Mouse (Mus musculus) heart, embryonic 14.5 days (tissue): ENCODE data around the gene Serbp1. TPM values are rescaled to one million over a fixed set of nuclear protein-coding genes. Genes with fewer than 3 reads are reported as not detected.

ENCODE experiments used
- ATAC-seq: fragments of 200-750 bp; cut with Nextera tagmentation; 2 replicates; pipeline ENCODE4 v1.8.0; 2017; ENCODE audit warnings: low read depth, moderate TSS enrichment; ENCODE audit not compliant: insufficient number of reproducible peaks, insufficient read depth, low FRiP score
- H3K27ac ChIP-seq, 2 experiments: fragments of 200-500 bp in 1 of 2; fragments of 300-500 bp in 1 of 2; sonication (generic) in 1 of 2; replicated peaks in 1 of 2; 2 replicates each; pipeline ENCODE4 v1.5.1; 2012 to 2014; ENCODE audit warnings: low read depth in 2 of 2, low read length in 2 of 2, control low read depth in 1 of 2, mild to moderate bottlenecking in 1 of 2, mixed read lengths in 1 of 2; ENCODE audit not compliant: control insufficient read depth in 1 of 2, insufficient read depth in 1 of 2
- H3K27me3 ChIP-seq: fragments of 300-500 bp; sonication (generic); 2 replicates; pipeline ENCODE4 v1.6.1; 2014; ENCODE audit warnings: mild to moderate bottlenecking, low read length, control low read depth; ENCODE audit not compliant: control insufficient read depth, insufficient read depth
- H3K36me3 ChIP-seq: fragments of 300-500 bp; sonication (generic); 2 replicates; pipeline ENCODE4 v1.6.1; 2014; ENCODE audit warnings: mild to moderate bottlenecking, control low read depth, low read length, mixed read lengths; ENCODE audit not compliant: control insufficient read depth, insufficient read depth
- H3K4me1 ChIP-seq, 2 experiments: fragments of 200-500 bp in 1 of 2; fragments of 300-500 bp in 1 of 2; sonication (generic) in 1 of 2; 2 replicates each; pipeline ENCODE4 v1.6.1; 2012 to 2014; ENCODE audit warnings: low read length in 2 of 2, control low read depth in 1 of 2, mixed read lengths in 1 of 2; ENCODE audit not compliant: control insufficient read depth in 2 of 2, insufficient read depth in 2 of 2
- H3K4me2 ChIP-seq: fragments of 300-500 bp; sonication (generic); 2 replicates; pipeline ENCODE4 v1.6.1; 2014; ENCODE audit warnings: mild to moderate bottlenecking, low read length
- H3K4me3 ChIP-seq, 2 experiments: fragments of 200-500 bp in 1 of 2; fragments of 300-500 bp in 1 of 2; sonication (generic) in 1 of 2; 2 replicates each; pipeline ENCODE4 v1.5.1; 2012 to 2014; ENCODE audit warnings: low read length in 2 of 2, mild to moderate bottlenecking in 2 of 2, control low read depth in 1 of 2, low read depth in 1 of 2, moderate library complexity in 1 of 2; ENCODE audit not compliant: control insufficient read depth in 1 of 2, insufficient read depth in 1 of 2
- H3K9ac ChIP-seq: fragments of 300-500 bp; sonication (generic); 2 replicates; pipeline ENCODE4 v1.6.1; 2014; ENCODE audit warnings: mild to moderate bottlenecking, low read length
- H3K9me3 ChIP-seq: fragments of 300-500 bp; sonication (generic); 2 replicates; pipeline ENCODE4 v1.6.1; 2016; ENCODE audit warnings: low read length, control low read depth; ENCODE audit not compliant: control insufficient read depth
- WGBS: fragments of 180-500 bp; shearing (Covaris S2); extraction: QIAGEN DNeasy Blood & Tissue Kit; methylation state at CpG from one replicate; pipeline ENCODE4 v1.1.7; 2014; 5-methylcytosine and 5-hydroxymethylcytosine counted together
- polyA plus RNA-seq: library from polyadenylated mRNA; unstranded; fragments of >200 nt; fragmentation: Nextera tagmentation; extraction: Ambion mirVana; gene quantifications from 2 replicates; pipeline ENCODE4 v1.2.1, GENCODE M21; 2014

The Serbp1 gene
- polyA plus RNA-seq, 1 experiment from 2014 or later, result 361 TPM

GRCm38 (mm10) chr6:67277944-67278343 is 40.0 kb downstream of the Serbp1 start:
- 82% methylated on average over 5 of the region's 5 CpGs for WGBS
- H3K9me3 ChIP-seq, result no peaks in the 10 kb centered on the region
- no peak overlapping the region for H3K9ac ChIP-seq
- H3K4me1 ChIP-seq, result peaks cover 0 to 7% of the 10 kb centered on the region in 2 experiments; a peak in 1 of 4 replicates
- peaks cover 82% of the 10 kb centered on the region for H3K36me3 ChIP-seq
- no peak overlapping the region for H3K27ac ChIP-seq
- no peak overlapping the region for H3K4me2 ChIP-seq
- H3K4me3 ChIP-seq, result no peak overlapping the region
- ATAC-seq, result no peak
- no peaks in the 10 kb centered on the region for H3K27me3 ChIP-seq

GRCm38 (mm10) chr6:67281614-67282197 is 43.7 kb downstream of the Serbp1 start:
- H3K36me3 ChIP-seq, result peaks cover 89% of the 10 kb centered on the region
- no peak overlapping the region for H3K9ac ChIP-seq

DNA sequence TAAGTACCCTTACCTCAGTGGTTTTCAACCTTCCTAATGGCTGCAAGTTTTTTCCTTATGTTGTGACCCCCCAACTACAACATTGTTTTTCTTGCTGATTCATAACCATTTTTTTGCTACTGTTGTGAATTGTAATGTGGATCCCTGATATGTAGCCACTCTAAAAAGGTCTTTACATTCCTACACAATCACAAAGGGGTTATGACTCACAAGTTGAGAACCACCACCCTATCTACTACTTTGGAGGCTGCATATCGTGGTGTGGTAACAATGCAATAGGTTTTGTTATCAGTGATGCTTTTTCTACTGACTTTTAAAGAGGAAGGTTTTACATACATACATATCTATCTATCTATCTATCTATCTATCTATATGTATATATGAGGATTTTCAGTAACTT is 44.9 kb downstream of the Serbp1 start:
- no peaks in the 10 kb centered on the region for H3K9me3 ChIP-seq
- H3K9ac ChIP-seq, result no peak overlapping the region
- no peak overlapping the region for H3K27ac ChIP-seq
- H3K4me1 ChIP-seq, result no peaks in the 10 kb centered on the region
- 30% methylated on average over 1 of the region's 1 CpGs for WGBS
- H3K27me3 ChIP-seq, result no peaks in the 10 kb centered on the region
- no peak overlapping the region for H3K4me2 ChIP-seq
- H3K36me3 ChIP-seq, result peaks cover 87% of the 10 kb centered on the region
- H3K4me3 ChIP-seq, result no peak overlapping the region
- no peak for ATAC-seq

More at GRCm38 (mm10) chr6:67281614-67282197, 43.7 kb downstream of the Serbp1 start:
- no peak for ATAC-seq
- Histone ChIP-seq H3K4me3 (no peak overlapping the region), H3K27me3 (no peaks in the 10 kb centered on the region), H3K9me3 (no peaks in the 10 kb centered on the region), H3K27ac (no peak overlapping the region), H3K4me1 (0 out of 4 replicates have a peak, but pooled peaks cover 0 to 4% of the 10 kb centered on the region in 2 experiments), H3K4me2 (no peak overlapping the region)
- 48% methylated on average over 9 of the region's 9 CpGs for WGBS

- Histone ChIP-seq H3K27ac (no peak overlapping the region), H3K9me3 (no peaks in the 10 kb centered on the region), H3K4me3 (no peak overlapping the region), H3K9ac (no peak overlapping the region), H3K4me1 (no peaks in the 10 kb centered on the region), H3K27me3 (no peaks in the 10 kb centered on the region), H3K4me2 (no peak overlapping the region), H3K36me3 (peaks cover 35% of the 10 kb centered on the region)
- no peak for ATAC-seq
- 70% methylated on average over 5 of the region's 5 CpGs for WGBS
These were observed 54.2 kb downstream of the Serbp1 start for GRCm38 (mm10) chr6:67292042-67292623.

GRCm38 (mm10) chr6:67296126-67296525 is 58.1 kb downstream of the Serbp1 start:
- no peaks in the 10 kb centered on the region for H3K9me3 ChIP-seq
- H3K27ac ChIP-seq, result no peak overlapping the region
- peaks cover 2 to 8% of the 10 kb centered on the region in 2 experiments; a peak in 3 of 4 replicates for H3K4me1 ChIP-seq
- no peak for ATAC-seq
- H3K4me3 ChIP-seq, result no peak overlapping the region
- H3K36me3 ChIP-seq, result peaks cover 8% of the 10 kb centered on the region; the same call in 1 of the 2 replicates
- no peak overlapping the region for H3K9ac ChIP-seq
- no peak overlapping the region for H3K4me2 ChIP-seq
- WGBS, result 49% methylated on average over 5 of the region's 5 CpGs
- H3K27me3 ChIP-seq, result no peaks in the 10 kb centered on the region

DNA sequence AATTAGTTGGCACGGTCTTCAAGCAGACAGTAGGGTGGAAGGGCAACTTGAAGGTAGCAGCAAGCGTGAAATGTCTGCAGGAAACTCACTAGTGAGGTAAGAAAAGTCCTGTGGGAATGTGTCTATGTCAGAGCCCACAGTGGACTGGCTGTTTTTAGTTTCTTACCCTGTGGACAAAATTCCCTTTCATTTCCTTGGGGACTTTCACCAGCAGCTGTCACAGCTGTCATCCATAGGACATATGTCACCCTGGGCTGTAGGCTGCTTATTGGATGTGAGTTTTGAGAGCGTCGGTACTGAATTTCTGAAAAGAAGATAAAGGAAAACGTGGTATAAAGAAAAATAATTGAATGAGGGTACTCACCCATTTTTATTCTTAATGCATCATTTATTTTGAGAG is 60.8 kb downstream of the Serbp1 start:
- no peak for ATAC-seq
- Histone ChIP-seq H3K9ac (no peak overlapping the region), H3K36me3 (no peaks in the 10 kb centered on the region), H3K4me1 (peaks cover 2 to 12% of the 10 kb centered on the region in 2 experiments; a peak in 3 of 4 replicates), H3K27me3 (no peaks in the 10 kb centered on the region), H3K27ac (no peak overlapping the region), H3K9me3 (no peaks in the 10 kb centered on the region), H3K4me2 (no peak overlapping the region), H3K4me3 (no peak overlapping the region)
- 88% methylated on average over 5 of the region's 5 CpGs for WGBS

DNA sequence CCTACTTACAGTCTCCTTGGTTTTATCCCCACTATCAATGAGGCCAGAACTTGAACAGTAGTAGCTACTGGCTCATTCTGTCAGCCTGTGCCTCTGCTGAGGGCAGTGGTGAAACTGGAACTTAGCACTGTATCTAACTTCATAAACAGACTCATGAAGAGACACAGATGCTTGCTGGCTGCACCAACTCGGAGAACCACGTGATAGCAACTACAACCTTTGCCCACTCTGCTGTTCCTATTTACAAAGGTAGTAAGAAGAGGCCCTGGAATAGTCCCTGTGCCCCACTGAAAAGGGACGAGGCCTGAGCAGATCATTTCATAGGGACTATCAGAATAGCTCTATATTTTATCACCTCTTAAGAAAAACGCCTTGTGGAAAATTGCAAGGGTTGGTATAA is 62.3 kb downstream of the Serbp1 start:
- Histone ChIP-seq H3K27ac (no peak overlapping the region; a peak in 1 of 4 replicates), H3K4me3 (no peak overlapping the region), H3K4me1 (peaks cover 2 to 12% of the 10 kb centered on the region in 2 experiments; a peak in 3 of 4 replicates), H3K36me3 (no peaks in the 10 kb centered on the region), H3K9me3 (no peaks in the 10 kb centered on the region), H3K4me2 (no peak overlapping the region), H3K9ac (no peak overlapping the region), H3K27me3 (no peaks in the 10 kb centered on the region)
- WGBS, result 51% methylated on average over 4 of the region's 4 CpGs
- no peak for ATAC-seq
